Mouse (Mus musculus) ES-E14 (cell line): Measurements from ENCODE around the gene Lingo3.

Source experiments
- CHD2 ChIP-seq: IDR thresholded peaks from 2 replicates; pipeline ENCODE4 v1.6.1; 2014; ENCODE audit warnings: mild to moderate bottlenecking, low read depth, low read length, inconsistent platforms
- MAFK ChIP-seq: IDR thresholded peaks from 2 replicates; pipeline ENCODE4 v1.6.1; 2014; ENCODE audit warnings: mild to moderate bottlenecking, low read depth, low read length, inconsistent platforms; ENCODE audit not compliant: insufficient read depth
- ZC3H11A ChIP-seq: IDR thresholded peaks from 2 replicates; pipeline ENCODE4 v1.6.1; 2012; ENCODE audit warnings: low read depth, mild to moderate bottlenecking, inconsistent platforms, low read length, borderline replicate concordance
- ZNF384 ChIP-seq: IDR thresholded peaks from 2 replicates; pipeline ENCODE4 v1.6.1; 2012; ENCODE audit warnings: low read depth, low read length, inconsistent platforms

DNA sequence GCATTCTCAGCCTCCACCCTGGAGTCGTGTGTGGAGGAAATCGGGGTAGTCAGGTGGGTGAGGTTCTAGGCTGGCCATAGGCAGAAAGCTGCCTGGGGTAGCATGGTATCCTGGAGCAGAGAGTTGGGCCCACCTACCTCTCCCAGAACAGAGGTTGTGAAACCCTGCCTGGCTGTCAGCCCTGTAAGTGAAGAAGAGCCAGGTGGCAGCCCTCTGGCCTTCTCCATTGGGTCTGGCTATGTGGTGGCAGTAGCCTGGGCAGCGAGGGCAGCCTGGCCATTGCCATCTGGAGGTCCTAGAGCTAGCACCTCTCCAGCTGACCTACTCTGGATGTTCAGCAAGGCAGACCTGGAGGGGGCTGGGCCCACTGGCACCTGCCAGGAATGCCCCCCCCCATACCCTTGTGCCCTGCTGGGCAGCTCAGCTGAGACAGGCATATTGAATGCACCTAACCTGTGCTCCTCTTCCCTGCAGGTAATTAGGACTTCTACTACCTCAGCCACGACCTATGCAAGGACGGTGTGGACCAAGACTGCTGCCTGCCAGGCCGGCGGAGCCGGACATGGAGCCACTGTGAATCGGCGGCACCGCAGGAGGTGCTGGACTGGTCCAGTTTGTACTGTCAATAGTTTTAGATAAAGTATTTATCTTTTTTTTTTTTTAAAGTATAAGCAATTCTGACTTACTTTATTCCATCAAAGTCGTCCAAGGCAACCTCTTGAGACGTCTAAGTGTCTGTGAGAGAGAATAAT lies 50.6 kb downstream of the Lingo3 start:
- TF ChIP-seq MAFK (no peak), ZC3H11A (no peak), CHD2 (no peak), ZNF384 (no peak)
